Mouse (Mus musculus) midbrain, embryonic 11.5 days (tissue): ENCODE measurements around the gene Gpr146. TPM values are rescaled to one million over a fixed set of nuclear protein-coding genes. Genes with fewer than 3 reads are reported as not detected.

Source experiments
- ATAC-seq: fragments of 200-750 bp; cut with Nextera tagmentation; 2 replicates; pipeline ENCODE4 v1.8.0; 2017; ENCODE audit warnings: moderate TSS enrichment, moderate library complexity; ENCODE audit not compliant: low FRiP score
- DNase-seq: peaks from one replicate; pipeline ENCODE4 v3.0.0; 2015; ENCODE audit warnings: low spot score; ENCODE audit errors: missing footprints
- H3K27ac ChIP-seq: fragments of 300-500 bp; sonication (generic); 2 replicates; pipeline ENCODE4 v1.5.1; 2014; ENCODE audit warnings: low read depth, low read length
- H3K27me3 ChIP-seq: fragments of 300-500 bp; sonication (generic); 2 replicates; pipeline ENCODE4 v1.6.1; 2014; ENCODE audit warnings: mild to moderate bottlenecking, low read length, moderate library complexity, mixed read lengths; ENCODE audit not compliant: control insufficient read depth, insufficient read depth
- H3K36me3 ChIP-seq: fragments of 300-500 bp; sonication (generic); 2 replicates; pipeline ENCODE4 v1.6.1; 2014; ENCODE audit warnings: mild to moderate bottlenecking, low read length, moderate library complexity, mixed read lengths; ENCODE audit not compliant: control insufficient read depth, insufficient read depth
- H3K4me1 ChIP-seq: fragments of 300-500 bp; sonication (generic); 2 replicates; pipeline ENCODE4 v1.6.1; 2014; ENCODE audit warnings: low read length; ENCODE audit not compliant: control insufficient read depth, insufficient read depth
- H3K4me2 ChIP-seq: fragments of 300-500 bp; sonication (generic); 2 replicates; pipeline ENCODE4 v1.6.1; 2014; ENCODE audit warnings: mild to moderate bottlenecking, moderate library complexity
- H3K4me3 ChIP-seq: fragments of 300-500 bp; sonication (generic); 2 replicates; pipeline ENCODE4 v1.5.1; 2014; ENCODE audit warnings: low read depth, low read length
- H3K9ac ChIP-seq: fragments of 300-500 bp; sonication (generic); 2 replicates; pipeline ENCODE4 v1.6.1; 2014; ENCODE audit warnings: low read length
- H3K9me3 ChIP-seq: fragments of 300-500 bp; sonication (generic); 2 replicates; pipeline ENCODE4 v1.6.1; 2016; ENCODE audit warnings: low read length; ENCODE audit not compliant: control insufficient read depth
- WGBS: fragments of 180-500 bp; shearing (Covaris S2); extraction: QIAGEN DNeasy Blood & Tissue Kit; methylation state at CpG from one replicate; pipeline ENCODE4 v1.1.7; 2014; 5-methylcytosine and 5-hydroxymethylcytosine counted together
- polyA plus RNA-seq: library from polyadenylated mRNA; unstranded; fragments of >200 nt; fragmentation: Nextera tagmentation; extraction: Ambion mirVana; gene quantifications from 2 replicates; pipeline ENCODE4 v1.2.1, GENCODE M21; 2014

Gpr146 gene
- polyA plus RNA-seq, 1 experiment from 2014 or later = 1.5 TPM

DNA sequence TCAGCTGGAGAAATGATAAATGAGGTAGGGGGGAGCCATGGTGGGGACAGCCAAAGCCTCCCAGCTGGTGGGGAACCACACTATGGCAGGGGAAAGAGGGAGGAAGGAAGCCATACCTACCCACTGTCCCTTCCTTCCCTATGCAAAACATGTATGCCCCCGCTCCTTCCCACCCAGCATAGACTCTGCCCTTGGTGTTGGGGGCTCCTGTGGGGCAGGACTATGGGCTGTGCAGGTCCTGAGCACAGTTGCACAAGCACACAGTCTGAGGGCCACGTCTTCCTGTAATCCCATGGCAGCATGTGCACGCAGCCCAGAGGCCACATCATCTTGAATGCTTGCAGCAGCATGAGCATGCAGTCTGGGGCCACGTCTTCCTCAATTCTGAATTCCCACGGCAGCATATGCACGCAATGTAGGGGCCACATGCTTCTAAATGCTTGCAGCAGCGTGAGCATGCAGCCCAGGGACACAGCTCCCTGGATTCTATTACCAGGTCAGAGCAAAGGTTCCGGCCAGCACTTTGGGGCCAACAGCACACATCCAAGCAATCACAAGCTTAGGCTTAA, 26.3 kb downstream of the Gpr146 start:
- WGBS = 94% methylated on average over 8 of the region's 8 CpGs
- Histone ChIP-seq H3K9me3 (no peaks in the 10 kb centered on the region), H3K9ac (no peak overlapping the region), H3K27me3 (no peaks in the 10 kb centered on the region), H3K4me1 (no peaks in the 10 kb centered on the region), H3K27ac (no peak overlapping the region), H3K4me3 (no peak overlapping the region), H3K4me2 (no peak overlapping the region), H3K36me3 (no peaks in the 10 kb centered on the region)
- DNase-seq (no peak), ATAC-seq (no peak)

DNA sequence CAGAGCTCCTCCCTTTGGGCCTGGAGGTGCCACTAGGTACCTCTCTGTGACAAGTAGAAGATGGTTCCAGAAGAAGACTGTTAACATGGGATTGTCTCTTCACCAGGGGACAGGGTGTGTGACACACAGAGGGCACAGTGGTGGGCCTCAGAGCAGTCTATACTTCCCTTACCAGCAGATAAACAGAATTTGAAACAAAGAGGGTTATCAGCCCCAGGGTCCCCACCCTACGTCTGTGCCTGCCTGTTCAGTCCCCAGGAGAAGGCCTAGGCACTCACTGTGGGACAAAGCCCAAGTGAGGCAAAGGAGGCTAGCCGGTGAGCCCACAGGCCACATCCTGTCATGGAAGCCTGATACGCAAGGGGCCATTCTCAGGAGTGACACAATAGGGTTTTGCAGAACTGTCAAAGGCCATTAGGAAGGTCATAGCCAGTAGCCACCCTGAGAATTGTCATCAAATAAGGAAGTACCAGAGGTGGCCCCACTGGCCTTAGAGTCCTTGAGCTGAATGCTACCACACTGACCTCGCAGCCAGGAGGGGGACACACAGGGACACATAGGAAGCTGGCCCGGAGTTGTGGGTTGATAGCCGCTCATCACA, 27.4 kb downstream of the Gpr146 start, which contains the start of gene C130050O18Rik:
C130050O18Rik (plus strand) TSS at position 480 of the 601 bp plus-strand sequence.
- WGBS = 84% methylated on average over 6 of the region's 6 CpGs
- no peaks in the 10 kb centered on the region for H3K4me1 ChIP-seq

DNA sequence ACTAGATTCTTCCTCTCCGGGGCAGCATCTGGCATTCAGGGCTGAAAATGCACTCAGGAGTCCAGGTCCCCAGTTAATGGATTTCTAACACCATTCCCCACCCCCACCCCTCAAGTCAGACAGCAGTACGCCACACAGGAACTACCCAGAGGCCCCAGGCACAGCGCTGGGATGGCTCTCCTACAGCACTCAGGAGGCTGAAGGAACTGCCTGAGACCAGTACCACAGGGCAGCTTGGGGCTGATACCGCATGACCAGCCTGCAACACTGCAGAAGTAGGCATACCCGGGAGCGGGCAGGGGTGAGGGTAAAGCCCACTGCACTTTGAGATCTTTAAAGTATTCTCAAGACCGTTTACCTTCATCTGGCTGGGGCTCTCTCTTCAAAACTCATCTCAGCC, 28.0 kb downstream of the Gpr146 start:
- Histone ChIP-seq H3K36me3 (no peaks in the 10 kb centered on the region), H3K4me2 (no peak overlapping the region), H3K9ac (no peak overlapping the region), H3K9me3 (no peaks in the 10 kb centered on the region), H3K27ac (no peak overlapping the region), H3K4me3 (no peak overlapping the region), H3K27me3 (no peaks in the 10 kb centered on the region), H3K4me1 (no peaks in the 10 kb centered on the region)
- no peak for DNase-seq
- 80% methylated on average over 7 of the region's 7 CpGs for WGBS
- no peak for ATAC-seq

More for the DNA sequence above, 27.4 kb downstream of the Gpr146 start, which contains the start of gene C130050O18Rik:
- Histone ChIP-seq H3K4me2 (no peak within 1 kb of the TSS), H3K9ac (no peak within 1 kb of the TSS), H3K36me3 (no peaks in the 10 kb centered on the region), H3K9me3 (no peaks in the 10 kb centered on the region), H3K4me3 (no peak within 1 kb of the TSS), H3K27ac (no peak within 1 kb of the TSS), H3K27me3 (no peaks in the 10 kb centered on the region)
- DNase-seq (no peak), ATAC-seq (no peak)

DNA sequence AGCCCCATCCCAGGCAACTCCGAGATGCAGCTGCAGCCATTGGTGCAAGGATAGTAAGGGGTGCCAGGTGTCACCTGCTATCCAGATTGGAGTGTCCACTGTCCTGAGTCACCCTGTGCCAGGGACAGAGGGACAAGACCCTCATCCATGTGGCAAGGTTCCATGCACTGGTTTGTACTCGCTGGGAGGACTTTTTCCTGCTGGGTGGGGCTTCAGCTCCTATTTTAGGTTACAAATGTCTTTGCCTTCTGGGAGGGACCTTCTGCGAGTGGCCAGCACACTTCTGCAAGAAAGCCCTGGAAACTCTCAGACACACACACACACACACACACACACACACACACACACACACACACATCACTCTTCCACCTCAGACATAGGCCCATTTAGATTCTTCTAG, 28.5 kb downstream of the Gpr146 start:
- Histone ChIP-seq H3K4me3 (no peak overlapping the region), H3K4me2 (no peak overlapping the region), H3K9me3 (no peaks in the 10 kb centered on the region), H3K4me1 (no peaks in the 10 kb centered on the region), H3K27ac (no peak overlapping the region), H3K9ac (no peak overlapping the region), H3K36me3 (no peaks in the 10 kb centered on the region), H3K27me3 (no peaks in the 10 kb centered on the region)
- 90% methylated on average over 3 of the region's 3 CpGs for WGBS
- ATAC-seq (no peak), DNase-seq (no peak)

DNA sequence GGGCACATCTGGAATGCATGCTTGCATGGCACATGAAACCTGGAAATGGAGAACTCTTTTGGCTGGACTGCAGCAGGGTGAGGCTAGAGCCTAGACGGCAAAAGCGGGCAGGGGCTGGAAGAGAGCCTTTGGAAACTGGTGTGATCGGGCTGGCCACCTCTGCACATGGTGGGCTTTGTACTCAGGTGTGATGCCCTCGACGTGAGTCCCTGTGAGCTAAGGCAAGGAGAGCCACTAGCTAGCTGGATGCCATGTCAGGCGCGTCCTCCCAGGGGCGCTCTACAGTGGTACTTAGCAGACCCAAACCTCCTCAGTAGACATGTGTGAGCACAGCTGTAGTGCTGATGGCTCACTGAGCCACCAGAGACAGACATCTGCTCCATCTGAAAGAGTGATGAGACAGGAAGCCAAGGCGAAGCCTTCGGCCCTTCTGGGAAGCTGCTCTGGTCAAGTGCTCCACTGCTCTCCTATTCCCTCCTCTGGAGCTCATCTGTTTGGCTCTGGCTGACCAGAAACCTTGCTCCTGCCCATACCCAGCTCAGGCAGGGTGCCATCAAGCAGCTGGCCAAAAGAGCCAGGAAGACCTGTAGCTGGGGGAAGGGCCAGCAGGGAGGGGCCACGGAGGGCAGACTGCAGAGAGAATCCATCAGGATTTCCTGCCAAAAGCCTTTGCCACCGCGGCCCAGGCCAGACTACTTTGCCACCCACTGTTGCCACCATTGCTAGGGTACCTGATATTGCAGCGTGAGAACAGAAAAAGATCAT, 29.8 kb downstream of the Gpr146 start:
- no peaks in the 10 kb centered on the region for H3K4me1 ChIP-seq
- WGBS = 88% methylated on average over 14 of the region's 14 CpGs
- H3K9me3 ChIP-seq = no peaks in the 10 kb centered on the region
- no peak overlapping the region for H3K4me2 ChIP-seq
- no peak overlapping the region for H3K9ac ChIP-seq
- DNase-seq (no peak), ATAC-seq (no peak)
- H3K27ac ChIP-seq = no peak overlapping the region
- H3K27me3 ChIP-seq = no peaks in the 10 kb centered on the region
- H3K36me3 ChIP-seq = no peaks in the 10 kb centered on the region
- H3K4me3 ChIP-seq = no peak overlapping the region

DNA sequence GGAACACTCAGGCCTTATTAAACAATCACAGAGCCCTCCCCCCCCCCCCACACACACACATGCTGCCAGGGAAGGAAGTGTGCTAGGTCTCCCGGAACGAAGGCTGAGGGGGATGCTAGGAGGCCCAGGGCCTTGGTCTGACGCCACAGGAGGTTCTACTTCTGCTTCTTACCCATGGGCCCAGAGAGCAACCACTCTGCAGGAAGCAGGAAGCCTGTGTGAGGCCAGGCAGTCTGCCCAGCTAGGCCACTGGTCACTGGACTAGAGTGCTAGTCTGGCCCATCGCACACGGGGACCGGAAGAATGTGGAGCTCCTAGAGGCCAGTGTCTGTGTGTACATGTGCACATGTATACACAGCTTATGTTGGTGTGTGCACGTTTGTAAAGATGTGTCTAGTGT, 31.0 kb downstream of the Gpr146 start:
- ATAC-seq (no peak), DNase-seq (no peak)
- Histone ChIP-seq H3K4me3 (no peak overlapping the region), H3K4me1 (no peaks in the 10 kb centered on the region), H3K9ac (no peak overlapping the region), H3K27me3 (no peaks in the 10 kb centered on the region), H3K36me3 (no peaks in the 10 kb centered on the region), H3K9me3 (no peaks in the 10 kb centered on the region), H3K4me2 (no peak overlapping the region), H3K27ac (no peak overlapping the region)
- WGBS = 88% methylated on average over 7 of the region's 7 CpGs

DNA sequence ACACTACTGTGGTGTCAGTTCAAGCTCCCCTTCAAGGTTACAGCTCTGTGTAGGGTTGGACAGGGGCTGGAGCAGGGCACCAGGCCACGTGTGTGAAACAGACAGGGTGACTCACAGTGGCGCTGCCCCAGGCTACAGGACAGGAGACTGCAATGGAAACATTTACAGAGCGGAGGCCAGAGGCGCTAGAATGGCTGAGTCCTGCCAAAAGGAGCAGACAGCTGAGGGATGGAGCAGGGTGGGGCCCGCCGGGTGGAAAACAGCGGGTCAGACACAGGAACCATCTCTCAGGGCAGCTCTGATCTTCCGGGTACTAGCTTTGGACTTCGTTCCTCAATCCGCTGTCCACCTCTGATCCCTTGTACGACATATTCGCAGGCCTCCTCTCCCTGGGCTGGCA, 31.9 kb downstream of the Gpr146 start:
- H3K4me1 ChIP-seq = no peaks in the 10 kb centered on the region
- ATAC-seq (no peak), DNase-seq (no peak)
- no peak overlapping the region for H3K4me2 ChIP-seq
- H3K27ac ChIP-seq = no peak overlapping the region
- H3K27me3 ChIP-seq = no peaks in the 10 kb centered on the region
- H3K9me3 ChIP-seq = no peaks in the 10 kb centered on the region
- 88% methylated on average over 12 of the region's 12 CpGs for WGBS
- no peak overlapping the region for H3K9ac ChIP-seq
- no peaks in the 10 kb centered on the region for H3K36me3 ChIP-seq
- no peak overlapping the region for H3K4me3 ChIP-seq

DNA sequence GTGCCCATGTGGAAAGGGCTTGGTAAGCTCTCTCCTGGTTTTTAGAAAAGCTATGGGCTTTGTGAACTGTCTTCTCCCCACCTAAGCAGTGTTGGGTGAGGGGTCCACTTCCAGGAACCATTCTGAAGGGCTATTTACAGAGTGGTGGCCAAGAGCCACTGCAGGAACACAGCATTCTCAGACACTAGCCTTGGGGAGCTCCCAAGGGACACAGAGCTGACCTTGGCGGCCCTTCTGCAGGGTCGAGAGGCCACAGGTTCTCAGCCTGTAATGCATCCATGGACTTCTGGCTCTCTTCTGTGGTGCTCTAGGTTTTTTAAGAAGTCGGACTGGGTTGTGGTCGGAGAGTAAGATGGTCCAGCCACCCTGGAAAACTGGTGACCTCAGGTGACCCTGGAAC, 32.6 kb downstream of the Gpr146 start:
- Histone ChIP-seq H3K9ac (no peak overlapping the region), H3K4me1 (no peaks in the 10 kb centered on the region), H3K27me3 (no peaks in the 10 kb centered on the region), H3K36me3 (no peaks in the 10 kb centered on the region), H3K9me3 (no peaks in the 10 kb centered on the region), H3K4me2 (no peak overlapping the region), H3K4me3 (no peak overlapping the region), H3K27ac (no peak overlapping the region)
- DNase-seq (no peak), ATAC-seq (no peak)
- 88% methylated on average over 4 of the region's 4 CpGs for WGBS

DNA sequence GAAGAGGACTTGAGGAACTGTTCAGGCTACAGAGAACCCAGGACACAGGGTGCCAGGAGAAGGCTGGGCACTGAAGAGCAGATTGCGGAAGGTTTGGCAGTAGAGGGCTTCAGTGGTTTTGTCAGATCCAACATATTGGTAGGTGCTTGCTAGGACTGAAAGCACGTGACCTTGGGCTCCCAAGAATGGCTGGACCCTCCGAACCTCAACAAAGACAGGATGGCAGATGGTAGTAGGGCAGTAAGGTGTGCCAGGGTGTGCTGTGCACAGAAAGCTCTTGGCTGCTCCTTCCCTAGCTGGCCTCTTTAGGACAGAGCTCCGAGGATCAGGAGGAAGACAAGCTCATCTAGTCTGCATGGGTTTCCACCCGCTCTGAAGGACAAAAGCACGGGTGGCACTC, 33.6 kb downstream of the Gpr146 start:
- no peaks in the 10 kb centered on the region for H3K36me3 ChIP-seq
- H3K9me3 ChIP-seq = no peaks in the 10 kb centered on the region
- ATAC-seq (no peak), DNase-seq (no peak)
- H3K27me3 ChIP-seq = no peaks in the 10 kb centered on the region
- H3K4me1 ChIP-seq = no peaks in the 10 kb centered on the region
- H3K4me3 ChIP-seq = no peak overlapping the region
- WGBS = 91% methylated on average over 6 of the region's 6 CpGs
- H3K27ac ChIP-seq = no peak overlapping the region
- H3K9ac ChIP-seq = no peak overlapping the region
- H3K4me2 ChIP-seq = no peak overlapping the region
